Mouse (Mus musculus) brain, embryonic 14.5 days (tissue): ENCODE results near the gene Fntb. TPM values are rescaled to one million over a fixed set of nuclear protein-coding genes. Genes with fewer than 3 reads are reported as not detected.

Source experiments
- DNase-seq: peaks from one replicate; pipeline ENCODE4 v3.0.0-alpha.2; 2011; ENCODE audit warnings: low read depth
- CTCF ChIP-seq: fragments of 200-500 bp; IDR thresholded peaks from 2 replicates; pipeline ENCODE4 v1.5.1; 2012; ENCODE audit warnings: inconsistent platforms, mild to moderate bottlenecking, moderate library complexity, borderline replicate concordance; ENCODE audit not compliant: insufficient read depth, insufficient read length; ENCODE audit errors: extremely low read depth
- POLR2A ChIP-seq: fragments of 200-500 bp; IDR thresholded peaks from 2 replicates; pipeline ENCODE4 v1.6.1; 2012; ENCODE audit warnings: mild to moderate bottlenecking, inconsistent platforms, borderline replicate concordance; ENCODE audit not compliant: poor library complexity, insufficient read depth, insufficient read length, severe bottlenecking; ENCODE audit errors: extremely low read depth
- polyA plus RNA-seq: library from polyadenylated mRNA; depleted of rRNA; stranded (reverse); fragments of >200 nt; gene quantifications from 2 replicates; pipeline ENCODE4 v1.2.3, GENCODE M21; 2012

Fntb gene
- polyA plus RNA-seq, 1 experiment = 40.0 TPM

GRCm38 (mm10) chr12:76899261-76899975 is 134.0 kb downstream of the Fntb start:
- no peak for TF ChIP-seq POLR2A
- TF ChIP-seq CTCF = no peak
- DNase-seq = no peak

- no peak for DNase-seq
- TF ChIP-seq CTCF = no peak
- no peak for TF ChIP-seq POLR2A
Measured at GRCm38 (mm10) chr12:76901508-76902294, 136.3 kb downstream of the Fntb start.

- TF ChIP-seq POLR2A = no peak
- no peak for TF ChIP-seq CTCF
- no peak for DNase-seq
Measured at GRCm38 (mm10) chr12:76906278-76906677, 140.9 kb downstream of the Fntb start.

GRCm38 (mm10) chr12:76909218-76909617 is 143.8 kb downstream of the Fntb start:
- DNase-seq = no peak
- TF ChIP-seq CTCF (no peak), POLR2A (no peak)

- TF ChIP-seq POLR2A (no peak), CTCF (no peak)
- no peak for DNase-seq
Measured at GRCm38 (mm10) chr12:76910258-76910940, 145.0 kb downstream of the Fntb start.

GRCm38 (mm10) chr12:76911171-76911726 is 145.9 kb downstream of the Fntb start:
- peak; percentile 23 for DNase-seq

GRCm38 (mm10) chr12:76912193-76912592 is 146.8 kb downstream of the Fntb start:
- TF ChIP-seq CTCF (no peak), POLR2A (no peak)
- DNase-seq = no peak

More at GRCm38 (mm10) chr12:76911171-76911726, 145.9 kb downstream of the Fntb start:
- TF ChIP-seq CTCF = no peak
- TF ChIP-seq POLR2A = no peak

GRCm38 (mm10) chr12:76916163-76916562 is 150.8 kb downstream of the Fntb start:
- TF ChIP-seq CTCF = no peak
- no peak for TF ChIP-seq POLR2A
- no peak for DNase-seq

GRCm38 (mm10) chr12:76918113-76918512 is 152.7 kb downstream of the Fntb start:
- TF ChIP-seq CTCF (no peak), POLR2A (no peak)

GRCm38 (mm10) chr12:76918855-76919254 is 153.5 kb downstream of the Fntb start:
- TF ChIP-seq POLR2A = no peak
- TF ChIP-seq CTCF = no peak
- DNase-seq = no peak

More at GRCm38 (mm10) chr12:76918113-76918512, 152.7 kb downstream of the Fntb start:
- DNase-seq = no peak

- no peak for TF ChIP-seq CTCF
- no peak for DNase-seq
Measured at GRCm38 (mm10) chr12:76920398-76920797, 155.0 kb downstream of the Fntb start.
